Mouse (Mus musculus): Measurements from ENCODE around the gene Tcp11. TPM values are rescaled to one million over a fixed set of nuclear protein-coding genes. Genes with fewer than 3 reads are reported as not detected.

Tcp11 gene
- total RNA-seq, 2 experiments from 2014 or later = not detected

DNA sequence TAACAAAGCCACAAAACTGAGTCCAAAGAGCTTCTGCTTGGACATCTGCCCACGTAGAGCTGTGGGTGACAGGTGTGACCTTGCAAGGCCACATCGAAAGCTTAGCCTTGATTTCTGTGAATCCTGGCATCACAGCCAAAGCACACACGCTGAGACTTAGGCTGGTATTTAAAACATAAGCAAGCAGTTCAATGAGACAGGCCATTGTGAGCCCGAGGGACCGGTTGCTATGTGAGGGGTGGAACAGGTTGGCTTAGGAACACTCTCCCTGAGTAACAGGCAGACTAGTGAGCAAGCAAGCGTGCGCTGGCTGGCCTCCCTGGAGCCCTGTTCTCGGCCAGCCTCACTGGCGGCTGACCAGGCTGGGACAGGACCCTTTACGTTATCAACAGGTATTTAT lies 58.5 kb downstream of the Tcp11 start:
- DNase-seq = no peak
- intact Hi-C loops (cut with DNase I) = loop anchor here (10.0 kb wide), 1 partner anchor 493 kb away; the partner anchor contains the start of gene Fkbp5

DNA sequence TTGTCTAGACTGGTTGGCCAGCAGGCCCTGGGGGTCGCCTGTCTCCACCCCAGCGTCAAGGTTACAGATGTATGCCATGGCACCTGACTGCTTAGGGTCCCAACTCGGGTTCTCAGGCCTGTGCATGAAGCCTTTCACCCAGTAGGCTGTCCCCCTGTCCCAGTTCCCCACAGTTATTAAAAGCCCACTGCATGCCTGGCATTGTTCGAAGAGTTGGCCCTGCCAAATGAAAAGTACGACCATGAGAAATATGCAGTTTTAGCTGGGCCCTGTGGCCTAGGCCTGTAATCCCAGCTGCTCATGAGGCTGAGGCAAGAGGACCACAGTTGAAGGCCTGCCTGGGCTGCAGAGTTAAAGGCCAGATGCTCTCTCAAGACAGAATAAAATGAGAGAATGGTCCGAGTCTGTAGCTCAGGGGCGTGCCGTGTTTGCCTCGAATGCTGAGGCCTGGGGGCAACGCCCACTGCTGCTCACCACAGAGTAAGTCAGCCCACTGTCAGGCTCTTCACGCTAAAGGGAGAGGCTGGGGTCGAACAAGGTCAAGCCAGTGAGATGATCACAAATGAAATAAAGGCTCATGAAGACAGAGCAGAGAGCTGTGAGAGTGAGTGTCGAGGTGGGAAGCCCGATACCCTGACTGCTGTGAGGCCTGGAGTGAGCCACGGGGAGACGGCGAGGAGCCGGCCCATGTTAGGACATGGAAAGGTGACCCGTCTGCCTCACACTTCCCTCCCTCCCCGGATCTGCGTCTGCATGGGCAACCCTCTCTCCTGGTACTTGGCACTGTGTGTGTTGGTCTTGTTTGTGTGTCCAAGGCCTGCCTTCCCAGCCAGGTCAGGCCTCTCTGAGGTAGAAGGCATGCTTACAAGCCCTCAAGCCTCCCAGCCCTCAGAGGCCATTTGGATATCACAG lies 60.4 kb downstream of the Tcp11 start:
- intact Hi-C loops (cut with DNase I) = loop anchor here (10.0 kb wide), 1 partner anchor 495 kb away; the partner anchor contains the start of gene Fkbp5
- DNase-seq = no peak

DNA sequence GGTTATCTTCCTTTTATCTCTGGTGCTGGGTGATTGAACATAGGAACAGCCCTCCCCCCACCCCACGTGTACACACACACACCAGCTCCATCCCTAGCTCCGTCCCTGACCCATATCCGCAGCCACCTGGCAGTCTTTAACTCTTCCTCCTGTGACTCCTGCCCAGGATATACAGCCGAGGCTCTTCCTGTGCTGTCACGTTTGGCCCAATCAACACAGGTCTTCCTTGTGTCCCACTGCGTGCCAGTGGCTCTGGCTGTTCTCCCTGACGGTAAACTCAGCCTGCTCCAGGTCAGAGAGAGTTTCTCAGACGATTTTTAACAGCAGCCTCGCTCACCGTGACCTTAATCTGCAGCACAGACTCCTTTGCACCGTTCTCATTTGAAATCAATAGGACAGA lies 61.7 kb downstream of the Tcp11 start:
- DNase-seq = no peak
- intact Hi-C loops (cut with DNase I) = no loop called here

DNA sequence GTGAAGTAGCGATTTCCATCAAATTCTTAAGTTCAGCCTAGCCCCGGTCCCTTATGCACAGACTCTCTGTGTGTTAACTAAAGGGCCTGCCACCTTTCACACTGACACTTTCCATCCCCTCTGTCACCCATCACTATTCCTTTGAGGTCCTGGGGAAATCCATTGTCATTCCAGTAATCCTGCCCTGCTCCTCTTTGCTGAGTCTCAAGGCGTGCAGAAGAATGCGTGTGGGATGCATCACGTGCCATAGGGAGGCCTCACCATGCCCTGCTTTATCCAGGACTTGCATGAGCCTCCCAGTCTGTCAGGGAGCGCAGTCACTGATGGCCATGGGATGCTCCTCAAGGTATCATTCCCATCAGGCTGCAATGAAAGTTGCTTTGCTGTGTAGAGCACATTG lies 62.1 kb downstream of the Tcp11 start:
- no peak for DNase-seq
- intact Hi-C loops (cut with DNase I) = no loop called here

Other genes starting within 250 kb of the Tcp11 start
- gene Snrpc, start 242.5 kb downstream of the Tcp11 start, total RNA-seq (2021) = 10 to 100 TPM; 56.8 to 57.4 TPM
- 10 to 100 TPM; 17.1 to 17.9 TPM for gene Uhrf1bp1, start 224.2 kb downstream of the Tcp11 start, total RNA-seq (2021)
- 10 to 100 TPM; 54.3 to 54.6 TPM for gene Anks1, start 171.3 kb downstream of the Tcp11 start, total RNA-seq (2021)
- 10 to 100 TPM; 22.6 to 23.7 TPM for gene Taf11, start 170.8 kb downstream of the Tcp11 start, total RNA-seq (2021)
- under 1 TPM; 0.53 to 0.70 TPM for gene Scube3, start 61.5 kb upstream of the Tcp11 start, total RNA-seq (2021)
- gene Zfp523, start 96.5 kb upstream of the Tcp11 start, total RNA-seq (2021) = 10 to 100 TPM; 14.3 to 16.0 TPM
- gene Def6, start 127.1 kb upstream of the Tcp11 start, total RNA-seq (2021) = 1 to 10 TPM; 3.1 to 3.2 TPM
- 10 to 100 TPM; 33.3 to 40.1 TPM for gene Ppard, start 152.1 kb upstream of the Tcp11 start, total RNA-seq (2021)
- gene Fance, start 232.9 kb upstream of the Tcp11 start, total RNA-seq (2021) = 10 to 100 TPM; 10.9 to 17.3 TPM
- gene Rpl10a, start 247.8 kb upstream of the Tcp11 start, total RNA-seq (2021) = 100 to 1,000 TPM; 392 TPM

All from heart, postnatal 36 days (tissue).